Mouse (Mus musculus): ENCODE measurements at regions not wholly inside any gene's neighbourhood (a gene's known extent, or its start where the extent isn't known, plus 50 kb on each side); places are given as distances from the start of the nearest gene placed in this dataset.

DNA sequence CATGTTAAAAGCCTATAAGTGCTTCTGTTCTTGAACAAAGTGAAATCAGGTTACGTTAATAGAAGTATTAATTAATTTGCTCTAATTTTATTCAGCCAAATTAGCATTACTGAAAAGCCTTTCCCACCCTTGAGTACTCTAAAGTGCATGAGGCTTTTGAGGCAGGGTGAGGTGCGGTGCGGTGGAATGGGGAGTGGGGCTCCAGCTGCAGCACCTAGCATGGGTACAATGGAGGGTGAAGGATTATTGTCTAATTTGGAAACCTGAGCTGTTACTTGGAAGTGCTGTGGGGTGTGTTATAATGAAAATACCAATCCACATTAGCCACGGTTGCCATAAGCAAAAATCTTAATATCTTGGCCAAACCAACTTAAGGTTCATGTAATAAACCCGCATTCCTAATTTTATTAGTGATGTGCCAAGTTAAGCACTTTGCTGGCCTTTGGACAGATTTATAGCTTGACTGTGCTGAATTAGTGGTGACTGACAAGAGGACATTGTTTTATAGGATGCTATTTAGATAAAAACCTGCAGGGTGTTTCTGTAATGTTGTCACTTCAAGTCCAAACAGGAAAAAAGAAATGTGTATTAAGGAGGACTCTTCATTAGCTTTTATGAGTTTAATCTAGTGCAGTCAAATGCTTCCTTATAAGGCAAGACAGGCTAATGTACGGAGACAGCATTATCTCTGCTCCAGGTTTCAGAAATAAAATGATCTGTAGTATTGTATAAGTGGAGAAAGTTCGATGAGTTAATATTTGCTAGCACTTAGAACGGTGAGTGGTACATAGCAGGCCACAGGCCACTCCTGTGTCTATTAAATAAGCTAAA lies 382.2 kb downstream of the Lmo4 start:
- no peak for DNase-seq (ENCODE audit: low spot score in 2 of 2)

DNA sequence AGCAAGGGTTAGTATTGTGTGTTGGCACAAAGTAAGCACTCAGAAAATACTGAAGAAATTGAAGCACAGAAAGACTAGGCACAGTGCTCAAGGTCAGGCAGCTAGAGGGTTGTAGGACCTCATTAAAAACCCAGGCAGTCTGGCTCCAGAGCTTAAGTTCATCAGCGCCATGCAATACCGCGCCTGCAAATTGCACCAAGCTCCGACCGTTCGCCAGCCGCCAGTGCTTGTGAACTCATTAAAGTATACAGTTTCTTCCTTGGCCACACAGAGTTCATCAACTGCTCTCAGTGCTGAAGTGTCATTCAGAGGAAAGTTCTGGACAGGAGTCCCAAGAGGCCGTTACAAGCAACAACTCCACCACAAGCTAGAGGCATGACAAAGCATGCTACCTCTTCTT lies 397.5 kb downstream of the Lmo4 start:
- DNase-seq (ENCODE audit: low spot score in 2 of 2): no peak

DNA sequence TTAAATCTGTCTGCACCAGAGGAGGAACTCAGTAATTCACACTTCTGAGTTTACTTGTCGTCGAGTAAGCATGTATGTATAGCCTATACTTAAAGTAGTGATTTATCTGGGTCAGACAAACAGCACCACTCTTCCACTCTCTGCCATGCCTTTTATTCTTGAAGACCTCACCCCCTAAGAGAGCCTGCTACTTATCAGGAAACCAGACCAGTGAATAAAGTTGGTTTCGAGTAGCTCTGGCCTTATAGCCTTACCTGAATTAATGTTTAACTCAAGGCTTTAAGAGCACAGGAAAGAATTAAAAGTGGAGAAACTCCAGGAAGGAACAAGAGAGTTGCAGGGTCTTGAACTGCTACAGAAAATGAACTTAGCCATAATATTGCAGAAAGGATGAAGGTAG lies 398.1 kb downstream of the Lmo4 start:
- no peak for DNase-seq (ENCODE audit: low spot score in 2 of 2)

DNA sequence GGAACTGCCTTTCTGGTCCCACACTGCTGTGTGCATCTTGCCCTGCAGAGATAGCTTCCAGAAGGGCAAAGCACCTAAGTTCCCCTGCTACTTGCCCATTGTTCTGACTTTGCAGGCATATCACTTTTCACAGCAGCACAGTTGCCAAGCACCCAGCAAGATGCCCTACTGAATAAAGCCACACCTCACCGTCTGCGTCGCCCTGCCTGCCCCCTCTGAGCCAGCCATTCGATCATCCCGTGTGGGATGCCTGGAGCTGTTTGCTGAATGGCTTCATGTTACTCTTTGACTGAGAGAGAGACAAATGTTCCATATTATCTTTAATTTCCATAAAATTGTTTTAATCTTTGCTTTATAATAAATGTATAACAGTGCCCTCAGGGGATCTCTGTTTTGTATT lies 407.2 kb downstream of the Lmo4 start:
- no peak for DNase-seq (ENCODE audit: low spot score in 2 of 2)

DNA sequence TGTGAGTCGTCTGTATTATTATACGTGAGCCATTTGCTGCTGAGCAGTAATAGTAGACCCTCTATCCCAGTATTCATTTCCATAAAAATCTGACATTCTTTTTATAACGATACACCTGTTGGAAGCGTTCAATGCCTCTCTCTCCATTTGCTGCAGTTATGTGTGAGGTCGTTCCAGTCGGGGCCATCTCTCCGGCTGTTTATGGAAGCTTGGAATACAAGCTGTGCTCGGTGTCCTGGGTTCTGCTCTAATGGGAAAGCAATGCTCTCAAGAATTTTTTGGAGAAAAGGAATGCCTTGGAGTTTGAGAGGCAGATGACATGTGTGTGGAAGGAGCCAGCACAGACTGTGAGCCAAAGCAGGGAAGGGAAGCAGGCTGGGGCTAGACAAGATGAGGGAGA lies 414.1 kb downstream of the Lmo4 start:
- DNase-seq (ENCODE audit: low spot score in 2 of 2): no peak

DNA sequence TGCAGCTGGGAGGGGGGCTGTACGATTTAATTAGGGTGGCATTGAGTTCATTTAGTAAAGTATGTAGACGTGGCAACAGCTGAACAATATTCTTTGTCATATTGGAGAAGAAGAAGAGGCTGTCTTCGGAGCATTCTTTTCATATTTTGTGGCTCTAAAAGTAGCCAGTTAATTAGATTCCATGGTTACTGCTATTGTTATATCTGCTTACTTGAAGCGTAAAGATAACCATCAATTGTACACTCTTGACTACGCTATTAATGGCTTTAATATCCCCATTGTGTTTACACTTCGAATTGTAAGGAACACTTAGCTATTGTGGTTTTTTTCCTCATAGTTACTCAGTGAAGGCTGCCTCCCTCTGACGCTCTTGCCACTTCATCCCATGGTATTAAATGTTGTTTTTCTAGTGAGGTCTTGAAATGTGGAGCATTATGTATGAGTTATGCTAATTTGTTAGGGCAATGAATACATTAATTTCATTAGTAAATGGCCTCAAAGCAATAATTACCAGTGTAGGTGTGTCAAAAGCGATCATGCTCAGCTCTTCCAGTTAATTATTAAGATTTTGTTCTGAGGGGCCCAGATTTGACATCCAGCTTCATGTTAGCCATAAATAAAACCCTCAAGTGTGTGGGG lies 415.0 kb downstream of the Lmo4 start:
- DNase-seq (ENCODE audit: low spot score in 2 of 2): no peak

DNA sequence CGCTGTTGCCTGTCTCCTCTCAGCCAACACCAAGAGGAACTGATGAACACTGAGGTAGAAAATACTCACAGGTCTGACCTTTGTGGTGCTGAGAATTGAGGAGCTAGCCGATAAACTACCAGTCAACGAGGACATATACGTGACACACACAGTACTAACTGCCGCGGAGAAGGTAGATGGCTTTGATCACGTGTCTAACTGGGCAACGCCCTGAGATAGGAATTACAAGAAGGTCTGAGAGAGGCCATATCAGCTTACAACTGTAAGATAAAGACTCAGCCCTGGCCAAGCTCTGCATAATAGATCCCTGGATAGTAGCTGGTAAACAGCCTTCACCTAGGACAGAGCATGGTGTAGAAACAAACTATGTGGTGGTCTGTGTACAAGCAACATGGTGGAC lies 418.1 kb downstream of the Lmo4 start:
- DNase-seq (ENCODE audit: low spot score in 2 of 2): no peak

DNA sequence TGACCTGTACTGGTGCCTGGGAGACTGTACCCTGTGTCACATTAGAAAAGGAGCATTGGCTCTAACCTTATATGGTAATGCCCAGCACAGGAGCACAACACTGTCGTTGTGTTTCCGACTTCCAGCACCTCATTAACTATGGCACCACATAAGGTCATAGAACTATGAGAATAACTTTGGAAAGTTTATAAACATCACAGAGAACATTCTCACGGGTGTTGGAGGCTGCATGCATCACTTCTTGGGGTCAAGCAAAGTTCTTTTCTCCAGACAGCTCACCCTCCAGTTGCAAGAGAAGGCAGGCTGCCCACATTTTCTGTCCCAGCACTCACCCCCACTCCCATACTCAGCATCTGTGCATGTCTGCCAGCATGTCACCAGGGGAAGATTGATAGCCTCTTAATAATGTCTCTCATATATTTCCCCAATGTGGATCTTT lies 420.6 kb downstream of the Lmo4 start:
- no peak for DNase-seq (ENCODE audit: low spot score in 2 of 2)

DNA sequence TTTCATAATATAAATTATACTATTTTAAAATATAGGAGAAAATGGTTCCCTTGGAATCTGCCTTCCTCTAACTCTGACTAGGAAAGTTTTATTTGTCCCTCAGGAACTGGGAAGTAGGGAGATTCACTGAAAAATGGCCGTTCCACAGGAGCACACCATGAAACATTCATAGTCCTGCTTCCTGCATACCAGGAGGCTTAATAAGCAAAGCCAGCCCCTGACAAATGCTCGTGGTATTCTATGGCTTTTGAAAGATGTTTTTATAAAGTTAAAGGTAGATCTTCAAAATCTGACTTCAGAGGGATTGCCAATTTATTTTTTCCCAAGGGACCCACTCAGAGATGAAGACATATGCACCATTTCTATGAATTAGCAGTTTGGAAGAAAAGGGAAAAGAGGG lies 426.9 kb downstream of the Lmo4 start:
- no peak for DNase-seq (ENCODE audit: low spot score in 2 of 2)

DNA sequence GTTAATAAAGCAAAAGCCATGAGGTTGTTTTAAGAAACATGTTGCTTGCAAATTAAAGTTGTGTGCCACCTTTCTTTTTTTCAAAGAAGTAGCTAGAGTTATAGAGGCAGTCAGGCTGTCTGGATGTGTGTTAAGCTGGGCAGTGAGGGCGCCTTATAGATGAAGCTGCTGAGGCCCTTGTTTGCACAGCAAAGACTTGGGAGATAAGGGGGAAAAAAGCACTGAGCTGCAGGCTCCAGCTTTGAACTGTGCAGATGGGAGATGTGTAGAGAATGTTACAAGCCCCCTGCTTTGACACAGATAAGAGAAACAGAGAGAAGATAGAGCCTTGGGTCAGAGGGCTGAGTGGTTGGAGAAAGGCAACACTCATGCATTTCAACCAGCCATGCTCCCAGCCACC lies 445.7 kb downstream of the Lmo4 start:
- no peak for DNase-seq (ENCODE audit: low spot score in 2 of 2)

DNA sequence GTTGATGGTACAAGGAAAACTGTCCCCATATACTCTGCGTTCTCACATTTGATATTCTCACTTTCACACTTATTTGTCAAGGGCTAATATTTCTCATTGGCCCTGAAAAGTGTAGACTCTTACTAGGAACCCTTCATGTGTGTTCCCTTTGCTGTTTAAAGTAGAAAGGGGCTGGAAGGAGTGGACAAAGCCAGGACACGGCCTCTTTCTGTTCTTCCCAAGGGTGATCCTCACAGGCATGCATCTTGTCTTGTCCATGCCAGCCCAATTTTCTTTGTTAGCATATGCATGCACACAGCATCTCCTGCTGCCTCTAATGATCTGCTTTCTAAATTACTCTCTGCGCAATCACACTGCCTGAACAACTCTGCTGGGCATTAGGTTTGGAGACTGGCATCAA lies 451.8 kb downstream of the Lmo4 start:
- DNase-seq (ENCODE audit: low spot score in 2 of 2): no peak

DNA sequence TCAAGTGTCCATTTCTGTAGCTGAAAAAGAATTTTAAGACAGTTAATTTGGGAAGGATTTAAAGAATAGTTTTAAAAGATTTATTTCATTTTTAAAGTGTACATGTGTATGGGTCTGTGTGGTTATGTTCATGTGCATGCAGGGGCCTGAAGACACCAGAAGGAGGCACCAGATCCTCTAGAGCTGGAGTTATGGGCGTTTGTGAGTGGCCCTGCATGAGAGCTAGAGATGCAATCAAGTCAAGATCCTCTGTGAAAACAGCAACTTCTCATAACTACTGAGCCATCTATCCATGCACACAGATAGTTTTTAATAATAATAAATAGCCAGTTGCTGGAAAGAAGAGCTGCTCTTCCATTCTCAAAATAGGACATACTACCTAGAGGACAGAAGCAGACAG lies 452.4 kb downstream of the Lmo4 start:
- no peak for DNase-seq (ENCODE audit: low spot score in 2 of 2)

DNA sequence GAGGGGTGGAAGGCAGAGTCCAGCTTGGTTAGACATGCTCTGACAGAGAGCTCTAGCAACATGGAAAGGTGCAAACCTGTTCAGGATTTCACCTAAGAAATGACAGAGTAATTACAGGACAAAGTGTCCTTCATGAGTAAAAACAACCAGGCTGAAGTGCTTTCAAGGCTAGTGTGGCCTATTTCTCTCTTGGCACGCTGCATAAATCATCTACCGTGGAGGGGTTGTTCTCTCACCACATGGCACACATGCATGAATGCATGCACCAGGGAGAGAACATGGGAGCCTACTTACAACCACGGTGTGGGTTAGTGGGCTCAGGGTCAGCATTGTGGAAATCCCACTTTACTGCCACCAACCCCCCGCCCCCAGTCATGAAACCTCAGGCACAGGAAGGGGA lies 454.9 kb downstream of the Lmo4 start:
- DNase-seq (ENCODE audit: low spot score in 2 of 2): no peak

DNA sequence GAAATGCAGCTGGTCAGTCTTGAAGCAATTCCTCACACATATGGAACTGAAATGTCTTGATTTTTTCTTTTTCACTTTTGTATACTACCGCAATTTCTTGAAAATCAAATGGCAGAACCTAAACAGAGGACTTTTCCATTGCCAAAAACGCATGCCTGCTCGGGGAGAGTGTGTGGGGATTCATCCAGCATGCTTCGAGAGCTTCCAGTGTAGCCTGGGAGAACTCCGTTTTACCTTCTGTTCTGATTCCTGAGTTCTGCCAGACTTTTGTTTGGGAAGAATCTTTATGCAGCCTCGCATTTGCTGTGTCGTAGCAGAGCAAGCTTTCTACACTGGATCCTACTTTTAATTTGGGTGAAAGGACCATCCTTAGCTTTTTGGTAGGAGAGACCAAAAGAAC lies 461.4 kb downstream of the Lmo4 start:
- no peak for DNase-seq (ENCODE audit: low spot score in 2 of 2)

DNA sequence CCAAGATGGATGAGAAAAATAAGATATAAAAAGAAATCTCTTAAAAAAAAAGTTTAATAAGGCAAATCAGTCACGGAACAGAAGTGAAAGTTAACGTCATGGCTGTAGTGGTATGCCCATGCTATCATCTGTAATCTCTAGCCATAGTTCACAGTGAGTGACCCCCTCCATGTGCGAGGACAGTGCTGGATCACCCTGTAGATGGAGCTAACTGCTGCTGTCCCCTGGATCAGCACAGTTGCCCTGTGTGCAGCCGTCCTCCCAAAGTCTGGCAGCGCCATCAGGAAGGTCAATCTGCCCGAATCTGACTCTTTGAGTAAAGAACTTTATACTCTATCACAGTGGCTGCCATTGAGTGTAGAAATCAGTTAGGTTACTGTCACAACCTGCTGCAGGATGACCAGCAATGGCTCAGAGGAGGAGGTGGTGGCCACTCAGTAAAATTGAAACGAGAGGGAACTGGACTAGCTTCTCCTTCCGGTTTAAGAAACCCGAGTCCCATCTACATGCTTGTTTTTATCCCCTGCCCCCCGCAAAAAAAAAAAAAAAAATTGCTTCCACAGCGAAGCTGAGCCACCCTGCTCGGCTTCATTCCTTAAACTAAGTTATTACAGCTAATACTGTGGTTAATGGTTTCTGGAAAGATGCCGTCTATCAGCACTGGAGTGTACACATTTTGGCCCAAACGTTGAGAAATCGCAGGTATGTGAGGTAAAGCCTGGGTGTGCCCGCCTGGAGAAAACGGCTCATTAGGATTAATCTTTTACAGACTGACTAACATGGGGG lies 462.0 kb downstream of the Lmo4 start:
- peak in 1 of 2 experiments; percentile 15 for DNase-seq (ENCODE audit: low spot score in 2 of 2)

DNA sequence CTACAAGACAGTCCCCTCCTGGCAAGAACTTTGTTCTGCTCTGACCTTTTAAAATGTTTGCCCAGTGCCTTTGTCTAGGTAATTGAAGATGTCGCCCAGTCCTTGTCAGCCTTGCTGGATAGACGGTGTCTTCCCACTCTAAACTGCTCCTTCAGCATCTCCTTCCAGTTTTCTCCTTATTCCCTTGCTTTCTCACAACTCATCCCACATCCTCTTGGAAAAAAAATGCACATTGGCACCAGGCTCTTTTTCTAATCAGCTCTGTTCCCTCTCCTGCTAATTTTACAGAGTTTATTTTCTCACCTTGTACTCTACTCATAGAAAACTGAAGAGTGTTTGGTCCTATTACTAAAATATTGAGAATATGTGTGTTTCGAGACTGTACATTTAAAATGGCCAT lies 466.3 kb downstream of the Lmo4 start:
- no peak for DNase-seq (ENCODE audit: low spot score in 2 of 2)

DNA sequence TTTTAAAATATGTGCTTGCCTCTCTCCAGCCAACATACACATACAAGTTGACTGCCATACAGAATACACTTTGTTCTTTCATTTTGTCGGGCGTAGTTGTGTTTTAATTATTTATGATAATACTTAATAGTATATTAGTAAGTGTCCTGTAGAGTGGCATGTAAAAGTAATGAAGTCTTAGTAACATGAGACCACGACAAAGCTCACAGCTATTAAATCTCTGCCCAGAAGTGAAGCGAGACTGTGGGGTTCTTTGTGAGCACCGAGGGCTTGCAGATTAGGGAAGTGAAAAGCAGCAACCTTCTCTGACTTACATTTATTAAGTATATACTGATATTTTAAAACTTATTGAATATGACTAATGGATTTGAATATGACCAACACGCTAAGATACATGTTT lies 467.2 kb downstream of the Lmo4 start:
- DNase-seq (ENCODE audit: low spot score in 2 of 2): no peak

DNA sequence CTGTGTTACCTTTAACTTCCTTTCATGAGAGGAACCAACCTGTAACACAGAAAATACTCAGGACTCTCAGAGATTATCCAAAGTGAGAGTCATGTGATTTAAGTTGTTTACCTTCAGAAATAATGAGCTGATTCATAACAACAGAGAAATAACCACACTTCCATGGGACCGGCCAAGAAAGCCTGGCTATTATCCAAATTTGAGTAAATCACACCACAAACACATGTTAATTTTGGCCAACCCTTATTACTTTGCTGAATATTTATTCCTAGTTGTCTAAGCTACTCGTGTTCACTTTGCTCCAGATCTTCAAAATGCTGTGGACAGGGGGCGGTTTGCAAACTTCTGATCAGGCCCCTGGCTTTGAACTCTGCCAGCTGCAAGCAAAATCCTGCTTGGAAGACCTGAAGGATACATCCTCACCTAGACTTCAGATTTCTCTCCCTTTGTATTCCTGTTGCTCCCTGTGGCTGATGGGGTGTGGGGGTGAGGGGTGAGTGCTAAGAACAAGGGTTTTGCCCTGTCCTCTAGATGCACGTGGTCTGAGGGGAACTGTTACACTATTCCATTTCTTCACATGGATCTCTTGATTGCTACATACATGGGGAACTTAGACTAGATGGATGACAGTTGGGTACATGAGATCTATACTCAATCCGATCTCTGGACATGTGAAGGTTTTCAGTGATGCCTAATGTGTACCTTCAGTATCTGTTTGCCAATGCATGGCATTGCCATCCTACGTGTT lies 468.2 kb downstream of the Lmo4 start:
- no peak for DNase-seq (ENCODE audit: low spot score in 2 of 2)

DNA sequence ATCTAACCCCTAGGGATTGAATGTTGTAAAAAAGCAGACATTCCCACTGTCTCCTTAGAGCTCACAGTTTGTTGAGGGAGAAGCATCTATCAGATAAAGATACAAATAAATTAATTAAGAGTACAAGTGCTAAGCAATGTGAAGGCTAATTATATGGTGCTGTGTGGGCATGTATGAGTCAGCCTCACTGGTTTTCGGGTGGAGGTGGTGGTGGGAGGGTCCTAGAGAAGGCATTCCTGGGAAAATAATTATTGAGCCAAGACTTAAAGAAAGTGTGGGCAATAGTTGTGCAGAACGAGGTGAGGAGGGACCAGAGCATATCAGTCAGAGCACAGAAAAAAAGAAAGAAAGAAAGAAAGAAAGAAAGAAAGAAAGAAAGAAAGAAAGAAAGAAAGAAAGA lies 470.2 kb downstream of the Lmo4 start:
- no peak for DNase-seq (ENCODE audit: low spot score in 2 of 2)

DNA sequence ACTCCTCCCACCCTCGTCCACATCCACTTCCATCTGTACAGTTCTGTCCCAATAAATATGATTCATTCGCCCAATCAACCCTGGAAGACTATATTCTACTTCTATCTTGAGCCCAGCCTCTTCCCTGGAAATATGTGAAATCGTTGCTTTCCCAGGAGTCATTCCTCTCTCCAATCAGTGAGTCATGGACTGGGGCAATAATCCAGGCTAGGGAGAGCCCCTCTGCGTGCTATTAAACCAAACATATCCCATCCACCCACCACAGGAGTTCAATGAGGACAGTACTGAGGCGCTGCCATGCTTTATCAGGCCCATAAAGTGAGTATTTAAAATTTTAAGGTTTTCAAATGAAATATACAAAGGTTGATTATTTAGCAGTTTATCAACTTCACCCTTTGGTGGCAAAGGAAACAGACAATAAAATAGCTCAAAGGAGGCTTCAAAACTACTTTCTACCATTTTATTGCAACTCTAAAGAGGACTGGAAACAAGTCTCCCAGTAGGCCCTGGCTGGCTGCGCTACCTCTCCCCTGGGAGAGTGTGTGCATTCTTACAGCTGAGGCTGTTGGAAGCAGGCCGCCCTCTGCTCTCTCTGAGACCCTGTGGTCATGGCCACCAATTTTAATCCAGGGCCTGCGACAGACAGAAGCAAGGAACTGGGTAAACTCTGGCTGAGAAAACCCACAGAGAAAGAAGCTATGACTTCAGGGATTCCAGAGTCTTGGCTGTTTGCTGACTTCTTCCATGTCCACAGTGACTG lies 471.9 kb downstream of the Lmo4 start:
- no peak for DNase-seq (ENCODE audit: low spot score in 2 of 2)
